Mouse (Mus musculus) liver, adult 2 months (tissue): ENCODE data around the gene Ankar. TPM values are rescaled to one million over a fixed set of nuclear protein-coding genes. Genes with fewer than 3 reads are reported as not detected.
A peak's percentile ranks its signal among the peaks of the same experiment; 100 is the strongest.

Experiments
- DNase-seq: peaks from one replicate; pipeline ENCODE4 v3.0.0-alpha.2; 2011; ENCODE audit warnings: low read depth, low spot score; ENCODE audit errors: extremely low read depth
- H3K27ac ChIP-seq: fragments of 200-500 bp; replicated peaks from 2 replicates; pipeline ENCODE4 v1.5.1; 2012; ENCODE audit warnings: low read depth, mild to moderate bottlenecking, control low read depth, inconsistent platforms, low read length; ENCODE audit not compliant: insufficient read depth
- H3K27me3 ChIP-seq: fragments of 200-500 bp; 2 replicates; pipeline ENCODE4 v1.6.1; 2012; ENCODE audit warnings: mild to moderate bottlenecking, moderate library complexity, low read length, inconsistent platforms; ENCODE audit not compliant: control insufficient read depth, insufficient read depth
- H3K36me3 ChIP-seq: fragments of 200-500 bp; 2 replicates; pipeline ENCODE4 v1.6.1; 2012; ENCODE audit warnings: low read length, inconsistent platforms; ENCODE audit not compliant: control insufficient read depth, insufficient read depth
- H3K4me1 ChIP-seq: fragments of 200-500 bp; 2 replicates; pipeline ENCODE4 v1.6.1; 2011; ENCODE audit warnings: low read length; ENCODE audit not compliant: control insufficient read depth, insufficient read depth
- H3K4me3 ChIP-seq: fragments of 200-500 bp; 2 replicates; pipeline ENCODE4 v1.5.1; 2011; ENCODE audit warnings: low read depth, mild to moderate bottlenecking, control low read depth, low read length, moderate library complexity; ENCODE audit not compliant: insufficient read depth
- H3K79me2 ChIP-seq: fragments of 200-500 bp; 2 replicates; pipeline ENCODE4 v1.6.1; 2012; ENCODE audit warnings: inconsistent platforms, mild to moderate bottlenecking, low read length, moderate library complexity; ENCODE audit not compliant: control insufficient read depth, insufficient read depth
- H3K9ac ChIP-seq: fragments of 200-500 bp; 2 replicates; pipeline ENCODE4 v1.6.1; 2012; ENCODE audit warnings: low read depth, mild to moderate bottlenecking, control low read depth, inconsistent platforms, low read length
- CTCF ChIP-seq: fragments of 200-500 bp; IDR thresholded peaks from 2 replicates; pipeline ENCODE4 v1.5.1; 2011; ENCODE audit warnings: low read depth, low read length, control low read depth
- POLR2A ChIP-seq: fragments of 200-500 bp; IDR thresholded peaks from 2 replicates; pipeline ENCODE4 v1.6.1; 2011; ENCODE audit warnings: low read length, control low read depth; ENCODE audit not compliant: insufficient read depth; ENCODE audit errors: extremely low read depth
- WGBS: fragments of 180-500 bp; shearing (Covaris S2); methylation state at CpG from one replicate; pipeline ENCODE4 v1.1.7; 2018; 5-methylcytosine and 5-hydroxymethylcytosine counted together
- polyA plus RNA-seq: library from polyadenylated mRNA; depleted of rRNA; stranded (reverse); fragments of >200 nt; gene quantifications from 2 replicates; pipeline ENCODE4 v1.2.3, GENCODE M21; 2012
- total RNA-seq: library from RNA; depleted of rRNA; stranded (reverse); fragments of >200 nt; gene quantifications from 2 replicates; pipeline ENCODE4 v1.2.3, GENCODE M21; 2014

Ankar gene
- total and polyA plus RNA-seq, 2 experiments, result not detected

DNA sequence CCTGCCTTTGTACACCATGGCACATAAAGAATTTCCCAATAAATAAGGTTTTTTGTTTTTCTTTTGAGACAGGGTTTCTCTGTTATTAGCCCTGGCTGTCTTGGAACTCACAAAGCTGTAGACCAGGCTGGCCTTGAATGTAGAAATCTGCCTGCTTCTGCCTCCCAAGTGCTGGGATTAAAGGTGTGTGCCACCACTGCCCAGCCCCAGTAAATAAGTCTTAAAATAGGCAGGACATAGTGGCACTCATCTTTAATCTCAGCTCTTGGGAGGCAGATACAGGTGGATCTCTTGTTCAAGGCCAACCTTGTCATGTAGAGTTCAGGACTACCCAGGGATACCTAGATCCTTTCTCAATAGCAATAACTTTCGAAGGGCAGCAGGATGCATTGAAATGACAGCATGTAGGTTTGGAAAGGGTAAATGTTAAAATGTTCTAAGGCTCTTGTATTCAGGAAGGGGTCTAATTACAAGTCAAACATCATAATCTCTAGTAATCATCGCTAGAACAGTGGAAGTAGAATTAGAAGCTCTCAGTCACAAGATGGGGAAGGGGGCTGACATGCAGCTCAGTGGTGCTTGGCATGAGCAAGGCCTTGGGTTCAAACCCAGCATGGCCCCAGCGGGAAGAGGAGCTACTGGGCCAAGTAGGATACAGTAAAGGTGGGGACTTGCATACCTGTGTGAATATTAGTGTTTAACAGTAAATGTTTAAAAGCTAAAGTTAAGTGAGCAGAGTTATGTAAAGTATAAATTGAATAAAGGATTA lies 15.4 kb upstream of the Ankar start:
- Histone ChIP-seq H3K9ac (no peak overlapping the region), H3K27ac (no peak overlapping the region), H3K4me1 (peaks cover 10% of the 10 kb centered on the region), H3K79me2 (0 out of 2 replicates have a peak, but pooled peaks cover 4% of the 10 kb centered on the region), H3K4me3 (no peak overlapping the region), H3K27me3 (no peaks in the 10 kb centered on the region), H3K36me3 (peaks cover 20% of the 10 kb centered on the region)
- no peak for TF ChIP-seq POLR2A
- TF ChIP-seq CTCF, result no peak
- WGBS, result 81% methylated on average over 3 of the region's 3 CpGs
- no peak for DNase-seq

DNA sequence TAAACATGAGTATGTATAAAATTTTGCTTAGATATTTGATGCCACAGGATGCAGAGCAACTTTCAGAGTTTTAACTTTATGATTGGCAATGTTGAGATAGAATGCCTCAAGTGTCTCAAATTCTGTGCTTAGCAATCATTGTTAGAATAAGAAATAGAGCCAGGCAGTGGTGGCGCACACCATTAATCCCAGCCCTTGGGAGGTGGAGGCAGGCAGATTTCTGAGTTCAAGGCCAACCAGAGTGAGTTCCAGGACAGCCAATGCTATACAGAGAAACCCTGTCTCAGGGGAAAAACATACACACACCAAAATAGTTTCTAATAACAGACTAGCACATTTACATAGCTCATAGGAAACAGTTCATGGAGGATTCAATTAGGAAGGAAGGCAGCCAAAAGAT lies 14.7 kb upstream of the Ankar start:
- DNase-seq, result no peak
- TF ChIP-seq CTCF, result no peak
- TF ChIP-seq POLR2A, result no peak
- Histone ChIP-seq H3K36me3 (peaks cover 20% of the 10 kb centered on the region), H3K27me3 (no peaks in the 10 kb centered on the region), H3K4me3 (no peak overlapping the region), H3K27ac (no peak overlapping the region), H3K4me1 (peaks cover 10% of the 10 kb centered on the region), H3K79me2 (0 out of 2 replicates have a peak, but pooled peaks cover 4% of the 10 kb centered on the region), H3K9ac (no peak overlapping the region)
- whole genome bisulfite sequencing, result 86% methylated on average over 1 of the region's 1 CpGs

DNA sequence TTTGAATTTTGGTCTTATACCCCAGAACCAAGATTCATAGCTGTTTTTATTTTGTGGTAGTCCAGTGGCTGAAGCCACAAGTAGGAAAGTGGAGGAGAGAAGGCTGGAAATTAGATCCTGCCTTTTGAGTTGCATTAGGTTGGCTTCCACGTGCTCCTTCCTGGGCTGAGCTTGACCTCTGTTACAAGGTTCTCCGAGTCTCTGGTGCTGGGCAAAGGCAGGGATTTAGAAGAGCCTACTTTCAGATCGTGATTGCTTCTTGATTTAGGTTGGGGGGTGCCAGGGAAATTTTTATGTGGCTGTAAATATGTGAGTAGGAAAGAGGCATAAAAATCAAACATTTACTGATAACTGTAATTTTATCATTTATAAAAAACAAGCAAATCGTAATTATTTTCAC lies 14.2 kb upstream of the Ankar start:
- 80% methylated on average over 4 of the region's 4 CpGs for WGBS
- no peak for DNase-seq
- H3K27me3 ChIP-seq, result no peaks in the 10 kb centered on the region
- 0 out of 2 replicates have a peak, but pooled peaks cover 4% of the 10 kb centered on the region for H3K79me2 ChIP-seq
- no peak for TF ChIP-seq CTCF
- TF ChIP-seq POLR2A, result no peak
- no peak overlapping the region for H3K27ac ChIP-seq
- peaks cover 20% of the 10 kb centered on the region for H3K36me3 ChIP-seq
- H3K9ac ChIP-seq, result no peak overlapping the region
- H3K4me3 ChIP-seq, result no peak overlapping the region
- peaks cover 10% of the 10 kb centered on the region for H3K4me1 ChIP-seq

DNA sequence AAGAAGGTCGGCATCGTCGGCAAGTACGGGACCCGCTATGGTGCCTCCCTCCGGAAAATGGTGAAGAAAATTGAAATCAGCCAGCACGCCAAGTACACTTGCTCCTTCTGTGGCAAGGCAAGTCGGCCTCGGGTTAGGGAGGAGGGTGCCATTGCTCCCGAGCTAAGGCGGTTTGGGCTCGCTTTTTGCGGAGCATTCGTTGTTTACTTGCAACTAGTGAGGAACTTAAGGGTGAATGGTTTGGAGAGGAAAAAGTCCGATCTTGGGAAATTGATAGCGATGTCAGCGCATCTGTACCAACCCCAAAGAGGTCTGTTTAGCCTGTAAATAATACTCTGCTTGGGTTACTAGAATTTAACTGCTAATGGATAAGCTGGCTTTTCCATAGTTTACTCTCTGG lies 11.3 kb upstream of the Ankar start:
- TF ChIP-seq CTCF (no peak), POLR2A (no peak)
- peaks cover 7% of the 10 kb centered on the region for H3K4me1 ChIP-seq
- H3K4me3 ChIP-seq, result peak overlapping the region; percentile 94
- H3K27ac ChIP-seq, result peak overlapping the region; percentile 62
- 0 out of 2 replicates have a peak, but pooled peaks cover 4% of the 10 kb centered on the region for H3K79me2 ChIP-seq
- peaks cover 20% of the 10 kb centered on the region for H3K36me3 ChIP-seq
- peak overlapping the region; percentile 94 for H3K9ac ChIP-seq
- no peaks in the 10 kb centered on the region for H3K27me3 ChIP-seq
- peak; percentile 35 for DNase-seq
- 0% methylated on average over 17 of the region's 17 CpGs for WGBS

DNA sequence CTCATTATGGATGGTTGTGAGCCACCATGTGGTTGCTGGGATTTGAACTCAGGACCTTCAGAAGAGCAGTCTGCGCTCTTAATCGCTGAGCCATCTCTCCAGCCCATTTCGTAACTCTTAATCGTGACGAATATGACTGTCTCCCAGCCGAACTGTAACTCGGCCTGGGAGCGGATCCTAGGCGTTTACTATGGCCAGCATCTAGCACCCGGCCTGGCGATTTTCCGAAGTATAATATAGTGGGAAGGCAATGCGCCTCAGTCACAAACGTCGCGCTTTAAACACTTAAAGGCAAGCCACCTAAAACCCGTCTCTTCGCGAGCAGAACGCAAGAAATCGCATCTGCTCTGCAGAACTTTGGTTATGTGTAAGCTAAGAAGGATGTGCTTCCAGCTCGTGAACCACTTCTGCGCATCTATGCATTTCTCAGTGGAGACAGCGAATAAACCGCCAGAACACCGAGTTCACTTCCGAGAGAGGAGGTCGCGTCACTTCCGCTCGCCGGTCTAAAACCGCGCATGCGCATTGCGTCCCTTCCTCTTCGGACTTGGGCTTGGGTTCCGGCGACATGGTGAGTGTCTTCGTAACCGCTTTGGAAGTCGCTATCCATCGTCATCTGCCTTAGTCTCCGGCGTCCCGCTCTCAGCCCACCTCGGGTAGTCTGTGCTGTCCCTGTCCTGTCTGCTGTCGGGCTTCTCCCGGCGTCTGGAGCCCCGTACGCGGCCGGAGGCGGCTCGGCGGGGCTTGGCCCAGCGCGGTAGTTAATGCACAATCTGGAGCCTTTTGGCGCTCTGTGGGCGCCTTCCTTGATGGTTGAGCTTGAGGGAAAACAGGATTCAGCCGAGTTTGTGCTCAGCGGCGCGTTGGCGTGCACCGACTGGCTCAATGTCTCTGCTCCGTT lies 10.6 kb upstream of the Ankar start, which contains the start of gene Rpl37a:
TSS of gene Rpl37a (plus strand) at position 538 of the 901 bp plus-strand sequence.
- TF ChIP-seq CTCF, result no peak
- peak; percentile 89 for TF ChIP-seq POLR2A
- Histone ChIP-seq H3K79me2 (0 out of 2 replicates have a peak, but pooled peaks cover 4% of the 10 kb centered on the region), H3K27ac (peak within 1 kb of the TSS; percentile 62), H3K27me3 (no peaks in the 10 kb centered on the region), H3K9ac (peak within 1 kb of the TSS; percentile 94), H3K4me3 (peak within 1 kb of the TSS; percentile 94), H3K36me3 (peaks cover 20% of the 10 kb centered on the region), H3K4me1 (peaks cover 7% of the 10 kb centered on the region)
- DNase-seq, result peak; percentile 86
- 2% methylated on average over 68 of the region's 68 CpGs for WGBS
